Mouse (Mus musculus) liver, embryonic 16.5 days (tissue): ENCODE results near the gene Vdr. TPM values are rescaled to one million over a fixed set of nuclear protein-coding genes. Genes with fewer than 3 reads are reported as not detected.

ENCODE experiments used
- ATAC-seq: fragments of 200-750 bp; cut with Nextera tagmentation; 2 replicates; pipeline ENCODE4 v1.8.0; 2017; ENCODE audit warnings: low read depth, mild to moderate bottlenecking, moderate number of reproducible peaks, moderate library complexity
- H3K27ac ChIP-seq: fragments of 300-500 bp; sonication (generic); 2 replicates; pipeline ENCODE4 v1.5.1; 2014; ENCODE audit warnings: mild to moderate bottlenecking, low read length
- H3K27me3 ChIP-seq: fragments of 300-500 bp; sonication (generic); 2 replicates; pipeline ENCODE4 v1.6.1; 2014; ENCODE audit warnings: low read depth, low read length, mixed read lengths; ENCODE audit not compliant: control insufficient read depth, insufficient read depth
- H3K36me3 ChIP-seq: fragments of 300-500 bp; sonication (generic); 2 replicates; pipeline ENCODE4 v1.6.1; 2014; ENCODE audit warnings: mild to moderate bottlenecking; ENCODE audit not compliant: control insufficient read depth, insufficient read depth
- H3K4me1 ChIP-seq: fragments of 300-500 bp; sonication (generic); 2 replicates; pipeline ENCODE4 v1.6.1; 2014; ENCODE audit warnings: low read depth, low read length, mixed read lengths; ENCODE audit not compliant: control insufficient read depth
- H3K4me2 ChIP-seq: fragments of 300-500 bp; sonication (generic); 2 replicates; pipeline ENCODE4 v1.6.1; 2014; ENCODE audit warnings: low read depth, low read length, mixed read lengths
- H3K4me3 ChIP-seq: fragments of 300-500 bp; sonication (generic); 2 replicates; pipeline ENCODE4 v1.5.1; 2014; ENCODE audit warnings: low read depth, mild to moderate bottlenecking, low read length
- H3K9ac ChIP-seq: fragments of 300-500 bp; sonication (generic); 2 replicates; pipeline ENCODE4 v1.6.1; 2014; ENCODE audit warnings: low read depth, low read length
- H3K9me3 ChIP-seq: fragments of 300-500 bp; sonication (generic); replicated peaks from 2 replicates; pipeline ENCODE4 v1.6.1; 2016; ENCODE audit warnings: low read length; ENCODE audit not compliant: control insufficient read depth
- WGBS: fragments of 180-500 bp; shearing (Covaris S2); extraction: QIAGEN DNeasy Blood & Tissue Kit; methylation state at CpG from one replicate; pipeline ENCODE4 v1.1.7; 2014; ENCODE audit not compliant: insufficient replicate concordance; 5-methylcytosine and 5-hydroxymethylcytosine counted together
- polyA plus RNA-seq: library from polyadenylated mRNA; unstranded; fragments of >200 nt; fragmentation: Nextera tagmentation; extraction: Ambion mirVana; gene quantifications from 2 replicates; pipeline ENCODE4 v1.2.1, GENCODE M21; 2015

Vdr gene
- polyA plus RNA-seq, 1 experiment from 2014 or later: 0.13 TPM

GRCm38 (mm10) chr15:97865175-97865574 lies 45.3 kb downstream of the Vdr start:
- no peaks in the 10 kb centered on the region for H3K27me3 ChIP-seq
- ATAC-seq: peak; percentile 68
- no peak overlapping the region for H3K4me3 ChIP-seq
- H3K9me3 ChIP-seq: 0 out of 2 replicates have a peak, but pooled peaks cover 2% of the 10 kb centered on the region
- no peak overlapping the region for H3K9ac ChIP-seq
- 15% methylated on average over 6 of the region's 6 CpGs for WGBS
- no peaks in the 10 kb centered on the region for H3K36me3 ChIP-seq
- H3K4me1 ChIP-seq: no peaks in the 10 kb centered on the region; the same call in 1 of the 2 replicates
- H3K4me2 ChIP-seq: no peak overlapping the region
- no peak overlapping the region for H3K27ac ChIP-seq

GRCm38 (mm10) chr15:97864361-97865045 lies 45.9 kb downstream of the Vdr start:
- Histone ChIP-seq H3K27me3 (no peaks in the 10 kb centered on the region), H3K4me1 (no peaks in the 10 kb centered on the region; the same call in 1 of the 2 replicates), H3K4me3 (no peak overlapping the region), H3K4me2 (no peak overlapping the region), H3K9me3 (0 out of 2 replicates have a peak, but pooled peaks cover 2% of the 10 kb centered on the region), H3K36me3 (no peaks in the 10 kb centered on the region), H3K27ac (no peak overlapping the region), H3K9ac (no peak overlapping the region)
- 62% methylated on average over 8 of the region's 8 CpGs for WGBS
- ATAC-seq: no peak

GRCm38 (mm10) chr15:97863494-97863881 lies 46.9 kb downstream of the Vdr start:
- no peak overlapping the region for H3K4me2 ChIP-seq
- no peaks in the 10 kb centered on the region; the same call in 1 of the 2 replicates for H3K4me1 ChIP-seq
- H3K4me3 ChIP-seq: no peak overlapping the region
- H3K27me3 ChIP-seq: no peaks in the 10 kb centered on the region
- no peak overlapping the region for H3K27ac ChIP-seq
- WGBS: 79% methylated on average over 18 of the region's 18 CpGs
- no peaks in the 10 kb centered on the region for H3K36me3 ChIP-seq
- 0 out of 2 replicates have a peak, but pooled peaks cover 2% of the 10 kb centered on the region for H3K9me3 ChIP-seq
- H3K9ac ChIP-seq: no peak overlapping the region
- ATAC-seq: no peak

- H3K27me3 ChIP-seq: no peaks in the 10 kb centered on the region
- H3K36me3 ChIP-seq: no peaks in the 10 kb centered on the region
- H3K4me3 ChIP-seq: no peak overlapping the region
- WGBS: 48% methylated on average over 14 of the region's 14 CpGs
- no peak for ATAC-seq
- H3K4me2 ChIP-seq: no peak overlapping the region
- 0 out of 2 replicates have a peak, but pooled peaks cover 2% of the 10 kb centered on the region for H3K9me3 ChIP-seq
- no peaks in the 10 kb centered on the region; the same call in 1 of the 2 replicates for H3K4me1 ChIP-seq
- no peak overlapping the region for H3K9ac ChIP-seq
- no peak overlapping the region for H3K27ac ChIP-seq
Observed at GRCm38 (mm10) chr15:97862881-97863493, 47.4 kb downstream of the Vdr start.

- 75% methylated on average over 3 of the region's 3 CpGs for WGBS
- H3K27me3 ChIP-seq: no peaks in the 10 kb centered on the region
- no peaks in the 10 kb centered on the region for H3K9me3 ChIP-seq
- ATAC-seq: no peak
- no peak overlapping the region for H3K4me2 ChIP-seq
- H3K4me3 ChIP-seq: no peak overlapping the region
- H3K27ac ChIP-seq: no peak overlapping the region
- no peak overlapping the region for H3K9ac ChIP-seq
- no peaks in the 10 kb centered on the region for H3K36me3 ChIP-seq
- no peaks in the 10 kb centered on the region; the same call in 1 of the 2 replicates for H3K4me1 ChIP-seq
Observed at GRCm38 (mm10) chr15:97860353-97860752, 50.1 kb downstream of the Vdr start.

GRCm38 (mm10) chr15:97858431-97858830 lies 52.0 kb downstream of the Vdr start:
- no peak for ATAC-seq
- H3K27ac ChIP-seq: no peak overlapping the region
- H3K4me2 ChIP-seq: no peak overlapping the region
- H3K36me3 ChIP-seq: no peaks in the 10 kb centered on the region
- H3K4me3 ChIP-seq: no peak overlapping the region
- H3K9me3 ChIP-seq: no peaks in the 10 kb centered on the region
- no peaks in the 10 kb centered on the region for H3K27me3 ChIP-seq
- no peaks in the 10 kb centered on the region for H3K4me1 ChIP-seq
- 66% methylated on average over 4 of the region's 4 CpGs for WGBS
- H3K9ac ChIP-seq: no peak overlapping the region

- H3K27me3 ChIP-seq: no peaks in the 10 kb centered on the region
- no peak overlapping the region for H3K9ac ChIP-seq
- H3K4me1 ChIP-seq: peaks cover 20% of the 10 kb centered on the region
- no peak overlapping the region for H3K27ac ChIP-seq
- no peak overlapping the region for H3K4me3 ChIP-seq
- WGBS: 49% methylated on average over 6 of the region's 6 CpGs
- no peak for ATAC-seq
- H3K4me2 ChIP-seq: no peak overlapping the region
- H3K36me3 ChIP-seq: no peaks in the 10 kb centered on the region
- no peaks in the 10 kb centered on the region for H3K9me3 ChIP-seq
Observed at GRCm38 (mm10) chr15:97854551-97854950, 55.9 kb downstream of the Vdr start.

GRCm38 (mm10) chr15:97854059-97854458 lies 56.4 kb downstream of the Vdr start:
- Histone ChIP-seq H3K4me3 (no peak overlapping the region), H3K9ac (no peak overlapping the region), H3K4me1 (peaks cover 25% of the 10 kb centered on the region), H3K36me3 (no peaks in the 10 kb centered on the region), H3K4me2 (no peak overlapping the region), H3K27ac (no peak overlapping the region), H3K9me3 (no peaks in the 10 kb centered on the region), H3K27me3 (no peaks in the 10 kb centered on the region)
- ATAC-seq: no peak
- 38% methylated on average over 8 of the region's 8 CpGs for WGBS

GRCm38 (mm10) chr15:97852291-97852690 lies 58.1 kb downstream of the Vdr start:
- Histone ChIP-seq H3K4me1 (peaks cover 36% of the 10 kb centered on the region), H3K36me3 (no peaks in the 10 kb centered on the region), H3K27ac (no peak overlapping the region), H3K4me3 (no peak overlapping the region), H3K9me3 (no peaks in the 10 kb centered on the region), H3K4me2 (no peak overlapping the region), H3K9ac (no peak overlapping the region), H3K27me3 (no peaks in the 10 kb centered on the region)
- no peak for ATAC-seq
- WGBS: 70% methylated on average over 3 of the region's 3 CpGs
